Mouse (Mus musculus) kidney, embryonic 14.5 days (tissue): ENCODE results near the gene Actn4. TPM values are rescaled to one million over a fixed set of nuclear protein-coding genes. Genes with fewer than 3 reads are reported as not detected.

Experiments
- ATAC-seq: fragments of 200-750 bp; cut with Nextera tagmentation; 2 replicates; pipeline ENCODE4 v1.8.0; 2017; ENCODE audit warnings: moderate number of reproducible peaks, mild to moderate bottlenecking, moderate TSS enrichment, moderate library complexity; ENCODE audit not compliant: low FRiP score, low TSS enrichment
- H3K27ac ChIP-seq: fragments of 300-500 bp; sonication (generic); 2 replicates; pipeline ENCODE4 v1.5.1; 2014; ENCODE audit warnings: low read depth, mild to moderate bottlenecking, low read length, moderate library complexity, mixed read lengths
- H3K27me3 ChIP-seq: fragments of 300-500 bp; sonication (generic); 2 replicates; pipeline ENCODE4 v1.6.1; 2014; ENCODE audit warnings: mild to moderate bottlenecking, low read length; ENCODE audit not compliant: control insufficient read depth, insufficient read depth
- H3K36me3 ChIP-seq: fragments of 300-500 bp; sonication (generic); 2 replicates; pipeline ENCODE4 v1.6.1; 2014; ENCODE audit warnings: low read length, mixed read lengths; ENCODE audit not compliant: control insufficient read depth, insufficient read depth
- H3K4me1 ChIP-seq: fragments of 300-500 bp; sonication (generic); 2 replicates; pipeline ENCODE4 v1.6.1; 2014; ENCODE audit warnings: low read length, mixed read lengths; ENCODE audit not compliant: control insufficient read depth, insufficient read depth
- H3K4me2 ChIP-seq: fragments of 300-500 bp; sonication (generic); replicated peaks from 2 replicates; pipeline ENCODE4 v1.6.1; 2014; ENCODE audit warnings: low read depth, mild to moderate bottlenecking, low read length
- H3K4me3 ChIP-seq: fragments of 300-500 bp; sonication (generic); 2 replicates; pipeline ENCODE4 v1.5.1; 2014; ENCODE audit warnings: mild to moderate bottlenecking, low read length
- H3K9ac ChIP-seq: fragments of 300-500 bp; sonication (generic); 2 replicates; pipeline ENCODE4 v1.6.1; 2014; ENCODE audit warnings: low read depth, mild to moderate bottlenecking, low read length, moderate library complexity
- H3K9me3 ChIP-seq: fragments of 300-500 bp; sonication (generic); 2 replicates; pipeline ENCODE4 v1.6.1; 2016; ENCODE audit warnings: low read length; ENCODE audit not compliant: control insufficient read depth
- WGBS: fragments of 180-500 bp; shearing (Covaris S2); extraction: QIAGEN DNeasy Blood & Tissue Kit; methylation state at CpG from one replicate; pipeline ENCODE4 v1.1.7; 2014; 5-methylcytosine and 5-hydroxymethylcytosine counted together
- polyA plus RNA-seq: library from polyadenylated mRNA; unstranded; fragments of >200 nt; fragmentation: Nextera tagmentation; extraction: Ambion mirVana; gene quantifications from 2 replicates; pipeline ENCODE4 v1.2.1, GENCODE M21; 2014

The Actn4 gene
- polyA plus RNA-seq, 1 experiment from 2014 or later: 239 TPM

GRCm38 (mm10) chr7:28926172-28926571 is 36.0 kb downstream of the Actn4 start:
- ATAC-seq: no peak
- WGBS: 71% methylated on average over 2 of the region's 2 CpGs
- H3K4me1 ChIP-seq: peaks cover 62% of the 10 kb centered on the region

GRCm38 (mm10) chr7:28925317-28925716 is 36.8 kb downstream of the Actn4 start:
- WGBS: 7% methylated on average over 9 of the region's 9 CpGs
- Histone ChIP-seq H3K4me1 (peaks cover 60% of the 10 kb centered on the region), H3K9me3 (no peaks in the 10 kb centered on the region), H3K4me2 (no peak overlapping the region), H3K4me3 (no peak overlapping the region), H3K36me3 (peaks cover 10% of the 10 kb centered on the region; the same call in 1 of the 2 replicates), H3K9ac (no peak overlapping the region), H3K27me3 (no peaks in the 10 kb centered on the region), H3K27ac (peak overlapping the region; percentile 89)
- peak; percentile 63 for ATAC-seq

More at GRCm38 (mm10) chr7:28926172-28926571, 36.0 kb downstream of the Actn4 start:
- no peak overlapping the region for H3K9ac ChIP-seq
- H3K4me3 ChIP-seq: no peak overlapping the region
- peaks cover 8% of the 10 kb centered on the region; the same call in 1 of the 2 replicates for H3K36me3 ChIP-seq
- no peak overlapping the region for H3K27ac ChIP-seq
- no peaks in the 10 kb centered on the region for H3K27me3 ChIP-seq
- H3K4me2 ChIP-seq: no peak overlapping the region
- H3K9me3 ChIP-seq: no peaks in the 10 kb centered on the region

- H3K36me3 ChIP-seq: peaks cover 10% of the 10 kb centered on the region; the same call in 1 of the 2 replicates
- H3K9me3 ChIP-seq: no peaks in the 10 kb centered on the region
- no peak overlapping the region for H3K4me2 ChIP-seq
- ATAC-seq: no peak
- no peak overlapping the region for H3K4me3 ChIP-seq
- peak overlapping the region; percentile 89 for H3K27ac ChIP-seq
- H3K4me1 ChIP-seq: peaks cover 59% of the 10 kb centered on the region
- H3K27me3 ChIP-seq: no peaks in the 10 kb centered on the region
- WGBS: 66% methylated on average over 3 of the region's 3 CpGs
- H3K9ac ChIP-seq: peak overlapping the region; percentile 24; the same call in 1 of the 2 replicates
Measured at GRCm38 (mm10) chr7:28924802-28925201, 37.3 kb downstream of the Actn4 start.

- H3K27ac ChIP-seq: peak overlapping the region; percentile 89
- no peaks in the 10 kb centered on the region for H3K9me3 ChIP-seq
- H3K27me3 ChIP-seq: no peaks in the 10 kb centered on the region
- H3K4me2 ChIP-seq: no peak overlapping the region; the same call in 1 of the 2 replicates
- H3K4me1 ChIP-seq: peaks cover 60% of the 10 kb centered on the region
- peak overlapping the region; percentile 35; the same call in 1 of the 2 replicates for H3K9ac ChIP-seq
- WGBS: 5% methylated on average over 4 of the region's 4 CpGs
- ATAC-seq: peak; percentile 69
- peaks cover 10% of the 10 kb centered on the region; the same call in 1 of the 2 replicates for H3K36me3 ChIP-seq
- H3K4me3 ChIP-seq: no peak overlapping the region
Measured at GRCm38 (mm10) chr7:28923865-28924291, 38.3 kb downstream of the Actn4 start.

- Histone ChIP-seq H3K9me3 (no peaks in the 10 kb centered on the region), H3K27ac (no peak overlapping the region), H3K4me2 (no peak overlapping the region), H3K9ac (no peak overlapping the region), H3K27me3 (no peaks in the 10 kb centered on the region), H3K4me1 (peaks cover 68% of the 10 kb centered on the region), H3K4me3 (no peak overlapping the region), H3K36me3 (peaks cover 23% of the 10 kb centered on the region)
- 69% methylated on average over 4 of the region's 4 CpGs for WGBS
- ATAC-seq: no peak
Measured at GRCm38 (mm10) chr7:28922606-28923005, 39.5 kb downstream of the Actn4 start.

- H3K27me3 ChIP-seq: no peaks in the 10 kb centered on the region
- peaks cover 30% of the 10 kb centered on the region for H3K36me3 ChIP-seq
- no peak overlapping the region for H3K27ac ChIP-seq
- no peak overlapping the region for H3K9ac ChIP-seq
- WGBS: 80% methylated on average over 8 of the region's 8 CpGs
- no peak overlapping the region for H3K4me2 ChIP-seq
- no peak for ATAC-seq
- H3K4me3 ChIP-seq: no peak overlapping the region
- H3K4me1 ChIP-seq: peaks cover 68% of the 10 kb centered on the region
- H3K9me3 ChIP-seq: no peaks in the 10 kb centered on the region
Measured at GRCm38 (mm10) chr7:28921722-28922465, 40.2 kb downstream of the Actn4 start.

GRCm38 (mm10) chr7:28921178-28921577 is 41.0 kb downstream of the Actn4 start:
- Histone ChIP-seq H3K9ac (no peak overlapping the region), H3K4me2 (no peak overlapping the region), H3K4me3 (no peak overlapping the region), H3K36me3 (peaks cover 37% of the 10 kb centered on the region), H3K9me3 (no peaks in the 10 kb centered on the region), H3K27ac (no peak overlapping the region), H3K27me3 (no peaks in the 10 kb centered on the region), H3K4me1 (peaks cover 63% of the 10 kb centered on the region)
- WGBS: 93% methylated on average over 3 of the region's 3 CpGs
- no peak for ATAC-seq

GRCm38 (mm10) chr7:28919815-28920214 is 42.3 kb downstream of the Actn4 start:
- H3K27me3 ChIP-seq: no peaks in the 10 kb centered on the region
- ATAC-seq: peak; percentile 33; the same call in 1 of the 2 replicates
- no peak overlapping the region for H3K4me2 ChIP-seq
- peaks cover 51% of the 10 kb centered on the region for H3K36me3 ChIP-seq
- no peak overlapping the region for H3K4me3 ChIP-seq
- H3K27ac ChIP-seq: peak overlapping the region; percentile 52; the same call in 1 of the 2 replicates
- 48% methylated on average over 6 of the region's 6 CpGs for WGBS
- no peak overlapping the region for H3K9ac ChIP-seq
- H3K9me3 ChIP-seq: no peaks in the 10 kb centered on the region
- H3K4me1 ChIP-seq: peaks cover 52% of the 10 kb centered on the region

- 72% methylated on average over 8 of the region's 8 CpGs for WGBS
- Histone ChIP-seq H3K4me2 (no peak overlapping the region), H3K9me3 (no peaks in the 10 kb centered on the region), H3K27me3 (no peaks in the 10 kb centered on the region), H3K36me3 (peaks cover 62% of the 10 kb centered on the region), H3K4me3 (no peak overlapping the region), H3K4me1 (peaks cover 40% of the 10 kb centered on the region), H3K27ac (peak overlapping the region; percentile 63; the same call in 1 of the 2 replicates), H3K9ac (no peak overlapping the region)
- no peak for ATAC-seq
Measured at GRCm38 (mm10) chr7:28918540-28918939, 43.6 kb downstream of the Actn4 start.
